Mouse (Mus musculus) thymus, postnatal 14 days (tissue): ENCODE results near the gene Katnal1.

ENCODE experiments used
- DNase-seq: peaks from one replicate; pipeline ENCODE4 v3.0.0; 2021

Katnal1 gene

DNA sequence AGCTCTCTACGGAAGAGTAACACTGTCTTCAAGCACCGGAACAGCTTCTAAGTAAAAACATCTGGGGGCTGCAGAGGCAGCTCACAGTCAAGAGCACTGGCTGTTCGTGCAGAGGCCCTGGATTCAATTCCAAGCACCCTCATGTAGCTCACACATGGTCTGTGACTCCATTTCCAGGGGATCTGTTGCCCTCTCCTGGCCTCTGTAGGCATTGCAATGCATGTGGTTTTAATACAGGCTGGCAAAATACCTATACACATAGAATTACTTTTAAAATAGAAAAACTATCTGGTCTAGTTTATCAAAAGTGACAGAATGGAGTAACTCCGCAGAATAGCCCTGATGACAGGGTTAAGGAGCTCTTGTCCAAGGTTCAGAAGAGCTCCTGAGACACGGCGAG lies 49.9 kb downstream of the Katnal1 start:
- peak; percentile 44 for DNase-seq

DNA sequence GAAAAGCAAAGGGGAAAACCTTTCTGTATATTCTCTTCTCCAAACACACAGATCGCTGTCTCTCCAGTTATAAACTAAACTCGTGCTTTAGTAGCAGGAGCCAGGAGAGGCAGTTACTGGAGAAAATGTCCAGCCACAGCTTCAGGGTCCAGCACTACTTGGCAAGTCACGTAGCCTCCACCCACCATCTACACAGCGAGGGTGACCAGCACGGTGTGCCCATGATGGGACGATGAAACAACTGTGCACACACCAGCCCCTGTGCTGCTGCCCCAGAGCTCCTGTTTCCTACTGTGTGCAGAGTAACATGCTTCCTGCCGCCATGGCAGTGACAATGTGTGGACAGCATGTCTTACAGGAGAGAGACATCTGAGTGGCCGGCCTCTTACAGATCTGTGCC lies 56.0 kb downstream of the Katnal1 start:
- no peak for DNase-seq

DNA sequence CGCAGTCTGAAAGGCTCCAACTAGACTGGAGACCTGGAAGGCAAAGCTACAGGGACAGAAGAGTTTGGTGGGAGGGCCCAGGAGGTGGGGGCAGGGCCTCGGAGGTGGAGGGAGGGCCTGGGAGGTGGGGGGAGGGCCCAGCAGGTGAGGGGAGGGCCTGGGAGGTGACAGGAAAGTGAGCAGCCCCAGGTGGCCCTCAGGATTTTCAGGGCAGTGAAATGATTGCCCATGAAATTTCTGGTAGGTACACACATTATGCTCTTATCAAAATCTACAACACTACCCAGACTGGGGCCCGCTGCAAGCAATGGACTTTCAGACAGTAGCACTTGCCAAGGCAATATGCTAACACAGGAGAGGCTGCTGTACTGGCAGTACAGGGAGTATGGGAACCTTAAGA lies 59.5 kb downstream of the Katnal1 start:
- no peak for DNase-seq

DNA sequence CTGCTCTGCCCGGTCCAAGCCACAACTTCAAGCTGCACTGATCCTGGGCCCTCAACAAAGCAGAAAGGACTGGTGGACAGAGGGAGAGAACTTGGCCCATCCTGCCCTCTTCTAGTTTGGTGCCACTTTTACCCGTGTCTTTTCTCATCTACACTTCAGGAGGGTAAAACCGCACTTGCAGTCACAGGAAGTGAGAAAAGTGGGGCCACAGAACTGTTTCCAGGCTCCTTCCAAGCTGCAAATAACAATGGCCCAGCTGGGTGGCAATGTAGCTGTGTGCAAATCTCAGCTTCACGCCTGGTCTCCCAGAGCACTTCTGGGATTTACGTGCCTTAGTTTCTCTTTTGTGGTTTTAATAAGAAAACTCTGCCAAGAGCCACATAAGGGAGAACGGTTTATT lies 61.4 kb downstream of the Katnal1 start:
- DNase-seq: peak; percentile 66

DNA sequence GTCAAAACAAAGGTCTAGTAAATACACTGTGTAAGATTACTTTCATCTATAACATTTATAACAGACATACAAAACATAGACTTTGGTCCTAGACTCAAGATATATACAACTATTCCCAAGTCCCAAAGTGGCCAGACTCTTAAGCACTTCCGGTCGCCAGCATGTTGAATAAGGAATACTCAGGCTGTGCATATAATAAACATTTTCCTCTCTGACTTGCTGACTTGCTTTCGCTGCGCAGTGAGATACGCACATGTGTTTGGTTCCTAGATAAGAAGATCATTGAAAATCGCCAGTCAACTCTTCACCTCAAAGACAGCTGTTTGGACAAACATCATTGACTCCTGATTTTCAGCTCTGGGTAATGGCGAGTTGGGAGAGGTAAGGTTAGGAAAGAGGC lies 61.9 kb downstream of the Katnal1 start:
- DNase-seq: no peak

DNA sequence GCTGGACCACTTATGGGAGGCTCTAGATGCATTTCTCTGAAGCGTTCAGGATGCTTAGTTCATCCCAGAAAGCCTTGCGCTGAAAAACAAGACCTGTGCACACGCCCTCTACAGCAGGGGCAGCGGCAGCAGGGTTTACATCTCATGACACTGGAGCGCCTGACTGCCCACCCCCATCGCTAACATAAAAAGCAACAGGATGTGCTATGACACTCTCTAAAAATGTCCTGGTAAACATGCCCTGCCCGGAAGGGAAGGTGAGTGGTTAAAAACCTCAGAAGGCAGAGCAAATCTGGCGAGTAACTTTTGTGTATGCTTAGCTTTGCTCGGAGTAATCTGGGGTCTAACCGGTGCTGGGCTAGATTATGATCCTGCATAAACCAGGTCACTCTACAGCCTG lies 62.5 kb downstream of the Katnal1 start:
- DNase-seq: peak; percentile 43

DNA sequence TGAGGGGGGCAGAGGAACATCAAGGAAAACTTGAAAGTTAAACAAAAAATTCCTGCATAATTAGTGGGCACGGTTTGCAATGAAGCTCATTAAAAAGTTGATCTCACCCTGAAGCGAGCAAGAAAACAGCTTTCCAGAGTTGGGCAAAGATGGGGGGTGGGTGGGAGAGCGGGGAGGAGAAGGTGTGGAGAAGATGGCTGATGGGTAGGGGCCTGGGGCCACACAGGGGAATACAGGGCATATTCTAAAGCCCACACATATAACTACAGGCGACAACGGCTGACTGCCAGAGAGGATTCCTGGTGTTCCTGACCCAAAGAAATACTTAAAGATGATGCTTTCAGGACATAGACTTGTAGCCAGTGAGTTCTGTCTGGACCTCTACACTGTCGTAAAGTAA lies 65.7 kb downstream of the Katnal1 start:
- DNase-seq: no peak

DNA sequence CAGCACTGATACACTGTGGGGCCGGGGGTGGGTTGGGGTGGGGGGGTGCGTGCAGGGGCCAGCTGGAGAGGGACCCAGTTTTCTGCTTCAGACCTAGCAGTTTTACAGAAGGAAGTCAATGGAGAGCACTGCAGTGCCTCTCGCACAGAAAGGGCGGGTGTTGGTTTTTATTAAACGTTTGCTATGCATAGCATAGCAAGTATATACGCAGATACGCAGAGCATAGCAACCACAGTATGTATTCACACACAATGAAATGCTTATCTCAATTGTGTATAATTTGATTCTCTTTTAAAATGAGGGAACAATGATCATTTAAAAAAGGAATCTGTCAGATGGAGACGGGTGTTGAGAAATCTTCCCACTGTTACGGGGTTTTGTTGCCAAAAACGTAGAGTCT lies 66.3 kb downstream of the Katnal1 start:
- DNase-seq: no peak

DNA sequence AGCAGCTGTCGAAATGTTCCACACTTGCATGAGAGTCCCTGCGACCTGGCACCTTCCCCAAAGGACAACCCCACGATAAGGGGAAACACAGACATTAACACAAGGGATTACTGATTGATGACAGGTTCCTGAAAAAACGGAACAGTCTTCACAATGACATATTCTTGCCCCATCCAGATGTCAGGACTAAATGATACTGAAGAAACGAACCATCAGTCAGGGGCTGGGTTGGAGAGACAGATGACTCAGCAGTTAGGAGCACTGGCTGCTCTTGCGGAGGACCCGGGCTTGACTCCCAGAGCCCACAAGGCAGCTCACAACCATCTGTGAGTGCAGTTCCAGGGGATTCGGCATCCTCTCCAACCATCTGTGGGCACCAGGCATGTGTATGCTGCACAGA lies 67.0 kb downstream of the Katnal1 start:
- no peak for DNase-seq

DNA sequence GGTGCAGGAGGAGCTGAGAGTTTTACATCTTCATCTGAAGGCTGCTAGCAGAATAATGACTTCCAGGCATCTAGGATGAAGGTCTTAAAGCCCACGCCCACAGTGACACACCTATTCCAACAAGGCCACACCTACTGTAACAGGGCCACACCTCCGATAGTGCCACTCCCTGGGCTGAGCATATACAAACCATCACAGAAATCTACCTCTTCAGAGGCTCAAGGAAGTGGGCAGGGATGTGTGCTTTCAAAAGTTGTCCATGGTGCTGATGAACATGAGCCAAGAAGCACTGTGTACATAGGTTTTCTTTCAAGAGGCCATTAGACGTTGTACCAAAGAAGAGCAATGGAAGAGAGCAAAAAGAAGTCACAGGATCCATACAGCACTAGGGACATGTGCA lies 71.6 kb downstream of the Katnal1 start:
- no peak for DNase-seq

DNA sequence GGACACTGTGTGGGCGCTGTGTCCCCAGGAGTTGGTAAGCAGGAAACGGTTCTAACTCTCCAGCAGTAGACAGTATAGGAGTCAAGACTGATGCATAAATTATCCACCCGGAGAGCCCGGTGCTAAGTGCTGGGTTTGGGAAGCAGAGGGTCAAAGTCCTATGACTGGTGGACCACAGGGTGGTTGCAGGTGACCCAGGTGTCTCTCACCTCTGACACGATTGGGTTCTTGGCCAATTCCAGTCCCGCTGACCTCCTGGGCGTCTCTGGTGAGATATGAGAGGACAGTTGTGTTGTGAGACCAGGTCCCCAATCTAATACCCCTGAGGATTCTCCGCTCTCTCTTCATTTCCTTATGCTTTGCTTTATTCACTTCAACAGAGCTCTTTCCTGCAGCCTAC lies 74.1 kb downstream of the Katnal1 start:
- no peak for DNase-seq

DNA sequence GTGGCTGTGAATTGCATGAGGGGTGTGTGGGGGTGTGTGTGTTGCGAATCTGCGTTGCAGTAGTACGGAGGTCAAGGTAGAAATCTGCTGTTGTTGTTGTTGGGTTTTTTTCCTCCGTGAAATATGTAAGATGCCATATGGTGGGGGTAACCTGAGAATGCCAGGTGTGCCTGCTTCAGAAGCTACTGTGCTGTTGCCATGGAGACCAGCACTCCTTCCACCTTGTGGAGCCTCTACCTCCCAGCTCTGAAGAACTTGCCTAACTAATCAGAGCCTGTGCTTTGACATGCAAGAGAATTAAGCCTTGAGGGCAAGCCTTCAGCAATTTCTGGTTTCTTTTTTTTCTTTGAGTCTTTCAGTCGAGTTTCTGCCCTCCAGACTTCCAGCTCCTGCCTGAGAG lies 75.0 kb downstream of the Katnal1 start:
- no peak for DNase-seq

DNA sequence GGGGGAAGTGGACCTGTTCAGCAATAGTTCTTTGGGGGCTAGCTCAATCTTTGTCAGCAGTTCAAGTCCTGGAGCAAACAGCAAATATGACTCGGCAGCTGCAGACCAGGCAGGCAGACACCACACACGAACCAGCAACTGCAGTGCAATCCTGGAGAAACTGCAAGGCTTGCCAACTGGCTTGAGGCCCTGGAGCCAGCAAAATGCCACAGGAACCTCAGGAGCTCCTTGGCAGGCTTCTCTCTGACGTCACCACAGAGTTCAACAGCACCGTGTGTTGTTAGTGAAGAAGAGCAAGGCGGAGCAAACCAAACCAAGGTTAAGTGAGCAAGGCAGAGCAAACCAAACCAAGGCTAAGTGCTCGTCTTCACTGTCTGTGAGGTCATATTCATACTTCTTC lies 79.6 kb downstream of the Katnal1 start:
- DNase-seq: no peak

DNA sequence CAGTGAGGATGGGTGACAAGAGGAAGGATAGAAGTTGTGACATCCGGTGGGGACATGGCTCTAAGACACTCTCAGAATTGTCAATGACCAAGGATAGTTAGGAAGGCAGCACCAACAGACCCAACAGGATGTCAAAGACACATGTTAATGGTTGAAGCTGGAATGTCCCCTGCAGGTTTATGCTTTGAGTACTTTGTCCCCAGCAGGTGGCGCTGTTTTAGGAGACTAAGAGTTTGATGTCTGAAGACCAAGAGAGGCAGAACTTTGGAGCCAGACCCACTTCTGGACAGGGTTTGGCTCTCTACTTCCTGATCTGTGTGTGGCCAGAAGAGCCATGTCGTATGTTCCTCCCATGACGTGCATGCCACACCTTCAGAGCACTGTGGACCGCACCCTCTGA lies 82.1 kb downstream of the Katnal1 start:
- no peak for DNase-seq

DNA sequence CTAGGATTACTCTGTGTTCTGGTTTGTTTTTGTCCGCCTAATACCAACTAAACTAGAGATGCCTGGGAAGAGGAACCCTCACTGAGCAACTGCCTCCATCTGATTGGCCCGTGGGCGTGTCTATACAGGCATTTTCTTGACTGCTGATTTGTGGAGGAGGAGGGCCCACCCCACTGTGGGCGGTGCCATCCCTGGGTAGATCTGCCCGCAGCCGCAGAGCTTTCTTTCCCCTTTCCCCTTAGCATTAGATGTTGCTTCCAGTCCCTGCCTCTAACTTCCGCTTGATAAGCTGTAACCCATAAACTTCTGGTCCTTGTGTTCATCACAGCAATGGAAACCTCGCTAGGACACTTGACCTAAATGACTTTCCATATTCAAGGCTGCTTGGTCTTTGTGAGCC lies 92.1 kb downstream of the Katnal1 start:
- DNase-seq: peak; percentile 63

DNA sequence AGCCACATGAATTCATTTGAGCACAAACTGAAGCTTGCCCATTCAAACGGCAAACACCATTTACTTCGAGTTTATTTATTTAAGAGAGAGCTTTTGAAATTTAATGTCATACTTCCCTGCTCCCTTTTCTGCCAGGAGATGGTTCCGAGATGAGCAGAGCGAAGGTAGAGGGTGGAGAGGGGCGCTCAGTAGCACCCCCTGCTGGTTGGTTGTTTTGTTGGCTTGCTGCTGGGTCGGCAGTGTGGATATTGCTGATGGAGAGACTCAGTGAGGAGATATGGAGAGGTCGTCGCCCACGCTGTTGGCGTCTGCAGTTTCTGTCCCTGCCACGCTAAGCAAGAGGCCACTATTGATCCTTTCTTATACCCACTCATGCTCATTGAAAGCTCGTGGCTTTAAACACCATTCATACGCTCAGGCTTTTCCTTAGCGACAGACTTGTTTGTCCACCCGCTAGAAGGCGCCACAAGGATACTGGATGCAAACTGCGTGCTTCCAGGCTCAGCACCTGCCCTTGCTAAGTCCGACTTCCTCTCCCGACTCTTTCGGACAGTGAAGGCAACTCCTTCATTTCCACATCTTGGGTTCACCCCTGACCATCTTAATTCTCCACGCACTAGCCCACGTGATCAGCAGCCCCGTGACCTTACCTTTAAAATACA lies 97.4 kb downstream of the Katnal1 start:
- peak; percentile 86 for DNase-seq

DNA sequence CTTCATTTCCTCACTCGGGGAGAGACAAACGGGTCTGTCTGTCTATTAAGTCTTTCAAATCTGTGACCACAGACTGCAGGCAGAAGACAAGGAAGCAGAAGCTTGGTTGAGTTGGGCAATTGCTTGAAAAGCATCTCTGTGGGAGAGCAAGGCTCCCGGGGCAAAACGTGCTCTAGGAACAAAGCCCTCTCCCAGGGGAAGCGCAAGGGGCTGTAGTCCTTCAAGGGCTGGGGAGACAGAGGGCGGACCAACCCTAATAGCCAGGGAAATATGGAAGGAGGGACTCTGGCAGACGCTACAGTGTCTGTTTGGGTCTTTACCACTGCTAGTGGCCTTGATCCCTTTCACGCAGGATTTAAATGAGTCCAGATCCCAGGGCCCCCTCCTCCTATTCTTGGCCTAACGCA lies 98.0 kb downstream of the Katnal1 start:
- DNase-seq: peak; percentile 11

DNA sequence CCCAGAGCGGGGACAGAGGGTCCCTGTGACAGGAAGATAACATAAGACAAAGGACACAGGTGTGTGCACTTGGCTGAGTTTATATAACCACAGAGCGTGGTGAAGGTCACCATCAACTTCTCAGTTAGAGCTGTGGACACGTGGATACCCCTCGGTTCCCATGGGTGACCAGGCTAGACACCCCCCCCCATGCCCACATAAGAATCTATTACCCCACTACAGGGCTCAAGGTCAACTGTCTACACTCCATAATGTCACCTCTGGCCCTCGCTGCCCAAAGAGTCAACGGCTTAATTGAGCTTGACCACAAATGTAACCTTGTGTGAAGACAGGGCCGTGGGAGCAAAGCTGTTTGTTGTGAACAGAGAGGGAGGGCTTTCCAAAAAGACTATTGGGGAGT lies 103.4 kb downstream of the Katnal1 start:
- DNase-seq: no peak

DNA sequence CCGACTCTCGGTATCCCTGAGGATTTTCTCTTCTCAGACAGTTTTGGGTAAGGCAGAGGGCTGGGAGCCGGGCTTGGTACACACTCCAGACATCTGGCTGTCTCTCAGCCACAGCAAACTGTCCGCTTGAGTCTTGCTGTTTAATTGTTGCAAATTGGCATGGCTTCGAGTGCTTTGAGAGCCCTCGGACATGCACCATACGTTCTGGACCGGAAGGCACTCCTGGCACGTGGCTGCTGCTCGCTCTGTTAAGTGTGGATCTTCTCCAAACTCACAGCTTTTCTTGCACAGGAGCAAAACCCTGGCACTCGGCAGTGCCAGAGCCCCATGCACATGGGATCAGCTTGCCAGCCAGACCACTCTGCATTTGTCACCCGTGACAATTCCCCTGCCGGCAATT lies 106.3 kb downstream of the Katnal1 start:
- no peak for DNase-seq
